Mouse (Mus musculus) neural tube, embryonic 13.5 days (tissue): ENCODE data around the gene Nrf1. TPM values are rescaled to one million over a fixed set of nuclear protein-coding genes. Genes with fewer than 3 reads are reported as not detected.

Experiments
- ATAC-seq: fragments of 200-750 bp; cut with Nextera tagmentation; 2 replicates; pipeline ENCODE4 v1.8.0; 2017; ENCODE audit warnings: low read depth, mild to moderate bottlenecking, moderate TSS enrichment, moderate library complexity
- H3K27ac ChIP-seq: fragments of 300-500 bp; sonication (generic); replicated peaks from 2 replicates; pipeline ENCODE4 v1.5.1; 2015; ENCODE audit warnings: moderate library complexity, mild to moderate bottlenecking, inconsistent platforms
- H3K27me3 ChIP-seq: fragments of 300-500 bp; sonication (generic); 2 replicates; pipeline ENCODE4 v1.6.1; 2015; ENCODE audit warnings: mild to moderate bottlenecking, inconsistent platforms
- H3K36me3 ChIP-seq: fragments of 300-500 bp; sonication (generic); 2 replicates; pipeline ENCODE4 v1.6.1; 2015; ENCODE audit warnings: mild to moderate bottlenecking, inconsistent platforms
- H3K4me1 ChIP-seq: fragments of 300-500 bp; sonication (generic); replicated peaks from 2 replicates; pipeline ENCODE4 v1.6.1; 2015; ENCODE audit warnings: inconsistent platforms
- H3K4me2 ChIP-seq: fragments of 300-500 bp; sonication (generic); 2 replicates; pipeline ENCODE4 v1.6.1; 2015; ENCODE audit warnings: inconsistent platforms, mild to moderate bottlenecking, moderate library complexity
- H3K4me3 ChIP-seq: fragments of 300-500 bp; sonication (generic); 2 replicates; pipeline ENCODE4 v1.5.1; 2015; ENCODE audit warnings: mild to moderate bottlenecking, inconsistent platforms
- H3K9ac ChIP-seq: fragments of 300-500 bp; sonication (generic); 2 replicates; pipeline ENCODE4 v1.6.1; 2015; ENCODE audit warnings: moderate library complexity, mild to moderate bottlenecking, inconsistent platforms
- H3K9me3 ChIP-seq: fragments of 300-500 bp; sonication (generic); 2 replicates; pipeline ENCODE4 v1.6.1; 2016; ENCODE audit warnings: inconsistent platforms
- WGBS: fragments of 180-500 bp; shearing (Covaris S2); methylation state at CpG from one replicate; pipeline ENCODE4 v1.1.7; 2015; 5-methylcytosine and 5-hydroxymethylcytosine counted together
- microRNA counts: library from miRNA; unstranded; fragments of <30 nt; microRNA quantifications from one replicate; lab custom pipeline; 2016
- microRNA-seq: library from miRNA; unstranded; fragments of <30 nt; microRNA quantifications from one replicate; pipeline ENCODE4, GENCODE M21; 2016
- polyA plus RNA-seq: library from polyadenylated mRNA; unstranded; fragments of >200 nt; fragmentation: Nextera tagmentation; extraction: Ambion mirVana; gene quantifications from 2 replicates; pipeline ENCODE4 v1.2.1, GENCODE M21; 2015

Gene Nrf1
- polyA plus RNA-seq, 1 experiment from 2014 or later: 40.9 TPM

DNA sequence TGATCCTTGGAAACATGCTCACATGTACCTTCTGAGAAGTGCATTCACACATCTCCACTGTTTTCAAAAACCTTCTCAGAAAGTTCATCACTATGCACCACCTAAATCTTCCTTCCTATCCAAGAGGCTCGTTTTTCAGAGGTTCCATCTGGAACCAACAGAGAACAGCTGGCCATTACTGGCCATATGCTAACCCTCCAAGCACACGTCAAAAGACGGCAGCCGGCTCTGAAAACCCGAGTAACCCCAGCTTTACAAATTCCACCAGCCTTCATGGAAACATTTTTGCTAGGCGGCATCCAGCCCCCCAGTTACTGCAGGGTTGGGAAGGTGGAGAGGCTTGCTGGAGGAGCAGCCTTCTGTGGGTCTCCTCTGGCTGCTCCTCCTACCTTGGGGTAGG, 134.2 kb downstream of the Nrf1 start:
- H3K4me2 ChIP-seq: no peak overlapping the region
- H3K4me3 ChIP-seq: no peak overlapping the region
- WGBS: 50% methylated on average over 6 of the region's 6 CpGs
- peak overlapping the region; percentile 59; the same call in 1 of the 2 replicates for H3K27ac ChIP-seq
- H3K36me3 ChIP-seq: no peaks in the 10 kb centered on the region
- ATAC-seq: no peak
- peaks cover 17% of the 10 kb centered on the region for H3K4me1 ChIP-seq
- no peaks in the 10 kb centered on the region for H3K9me3 ChIP-seq
- no peak overlapping the region for H3K9ac ChIP-seq
- H3K27me3 ChIP-seq: peaks cover 58% of the 10 kb centered on the region

DNA sequence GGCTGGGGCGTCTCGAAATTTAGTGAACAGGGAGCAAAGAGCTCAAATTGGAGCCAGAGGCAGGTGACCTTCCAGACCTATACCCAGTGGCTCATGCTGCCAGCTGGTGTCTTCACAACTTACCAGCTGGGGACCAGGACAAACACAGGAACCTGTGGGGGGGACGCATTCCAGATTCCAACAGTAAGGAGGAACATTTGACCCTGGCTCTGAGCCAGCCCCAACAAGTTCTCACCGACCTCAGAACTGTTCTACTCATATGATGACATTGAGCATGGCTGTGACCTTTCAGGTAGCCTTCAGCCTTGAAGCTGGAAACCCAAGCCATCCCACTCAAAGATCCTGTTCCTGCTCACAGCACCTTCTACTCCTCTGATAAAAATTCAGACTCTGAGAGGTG, 135.8 kb downstream of the Nrf1 start:
- H3K9me3 ChIP-seq: no peaks in the 10 kb centered on the region
- no peak overlapping the region for H3K9ac ChIP-seq
- ATAC-seq: no peak
- no peak overlapping the region for H3K4me3 ChIP-seq
- 81% methylated on average over 4 of the region's 4 CpGs for WGBS
- H3K27ac ChIP-seq: no peak overlapping the region
- no peaks in the 10 kb centered on the region for H3K36me3 ChIP-seq
- H3K4me2 ChIP-seq: no peak overlapping the region
- H3K4me1 ChIP-seq: peaks cover 6% of the 10 kb centered on the region; the same call in 1 of the 2 replicates
- H3K27me3 ChIP-seq: peaks cover 43% of the 10 kb centered on the region

DNA sequence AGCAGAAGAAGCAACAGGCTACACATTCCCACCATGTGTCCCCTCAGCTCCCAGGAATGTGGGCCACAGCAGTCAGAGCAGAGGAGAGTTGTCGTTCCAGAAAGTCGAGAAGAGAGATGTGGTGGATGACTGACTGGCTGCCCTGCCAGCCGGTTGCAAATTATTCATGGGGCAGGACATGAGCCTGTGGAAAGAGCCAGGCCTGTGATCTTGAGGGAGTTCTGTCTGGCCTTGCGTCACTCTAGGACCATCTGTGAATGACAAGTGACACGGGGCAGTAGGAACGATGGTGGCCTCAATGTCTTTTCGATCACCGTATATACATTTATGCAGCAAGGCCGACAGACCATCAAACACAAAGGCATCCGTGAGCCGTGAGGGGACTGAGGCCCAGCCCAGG, 147.9 kb downstream of the Nrf1 start:
- Histone ChIP-seq H3K4me1 (no peaks in the 10 kb centered on the region), H3K27ac (no peak overlapping the region), H3K36me3 (no peaks in the 10 kb centered on the region), H3K9ac (no peak overlapping the region), H3K4me3 (no peak overlapping the region), H3K9me3 (no peaks in the 10 kb centered on the region), H3K4me2 (no peak overlapping the region), H3K27me3 (no peaks in the 10 kb centered on the region)
- no peak for ATAC-seq
- WGBS: 73% methylated on average over 11 of the region's 11 CpGs

DNA sequence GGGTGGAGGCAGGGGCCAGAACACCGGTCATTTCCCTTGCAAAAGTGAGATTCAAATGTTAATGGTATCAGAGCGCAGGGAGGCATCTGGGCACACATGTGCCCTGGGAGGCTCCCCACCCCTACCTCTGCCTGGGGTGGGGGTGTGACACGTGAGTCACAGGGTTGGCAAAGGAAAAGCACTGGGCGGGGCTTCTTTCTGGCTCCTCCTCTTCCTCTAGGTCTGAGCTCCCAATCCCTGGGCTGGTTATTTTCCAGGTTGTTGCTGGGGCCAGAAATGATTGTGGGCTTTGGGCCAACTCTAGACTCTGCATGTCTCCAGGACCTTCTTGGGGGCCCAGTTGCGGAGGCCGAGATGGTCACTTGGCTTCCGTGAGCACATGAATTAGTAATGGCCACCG, 148.4 kb downstream of the Nrf1 start:
- Histone ChIP-seq H3K9ac (no peak overlapping the region), H3K36me3 (no peaks in the 10 kb centered on the region), H3K4me2 (no peak overlapping the region), H3K4me1 (no peaks in the 10 kb centered on the region), H3K27ac (no peak overlapping the region), H3K27me3 (no peaks in the 10 kb centered on the region), H3K9me3 (no peaks in the 10 kb centered on the region), H3K4me3 (no peak overlapping the region)
- WGBS: 68% methylated on average over 8 of the region's 8 CpGs
- ATAC-seq: no peak

MicroRNAs encoded within 50 kb of the gene (microRNA counts, 519-probe panel; counts per million panel counts)
- microRNA mmu-miR-182 (lab: Ali Mortazavi, UCI) (4,142 counts per million, percentile 69 among the panel's probes with 10 or more counts), microRNA mmu-miR-183 (lab: Ali Mortazavi, UCI) (5,088 counts per million, percentile 88 among the panel's probes with 10 or more counts), microRNA mmu-miR-96 (lab: Ali Mortazavi, UCI) (5,515 counts per million, percentile 92 among the panel's probes with 10 or more counts)

Small RNA genes lying within 50 kb of the gene (microRNA-seq; reads per million reads assigned to microRNA genes)
- gene Mir182 (15,642 reads per million, percentile 97 among the genes with 10 or more reads in this experiment), gene Mir183 (12,943 reads per million, percentile 97 among the genes with 10 or more reads in this experiment), gene Mir96 (4,495 reads per million, percentile 92 among the genes with 10 or more reads in this experiment)

Other genes starting within 250 kb of the Nrf1 start
- 1.5 and 1.7 TPM in 2 replicates for gene Strip2, start 131.0 kb upstream of the Nrf1 start, polyA plus RNA-seq